Mouse (Mus musculus) CH12.LX (cell line): ENCODE measurements around the gene Zbtb21. TPM values are rescaled to one million over a fixed set of nuclear protein-coding genes. Genes with fewer than 3 reads are reported as not detected.

Experiments
- DNase-seq: peaks from one replicate; pipeline ENCODE4 v3.0.0-alpha.2; 2013; ENCODE audit errors: extremely low read depth
- H3K27ac ChIP-seq: 2 replicates; pipeline ENCODE4 v1.5.1; 2012; ENCODE audit warnings: low read depth, mild to moderate bottlenecking, control low read depth, moderate library complexity; ENCODE audit not compliant: insufficient read depth
- H3K27me3 ChIP-seq: replicated peaks from 2 replicates; pipeline ENCODE3; 2012; ENCODE audit warnings: inconsistent platforms
- H3K36me3 ChIP-seq, 2 experiments: replicated peaks in 1 of 2; 2 replicates each; pipeline versions ENCODE3 to v1.6.1; 2012; ENCODE audit warnings: inconsistent platforms in 1 of 2, low read length in 1 of 2, mild to moderate bottlenecking in 1 of 2, mixed read lengths in 1 of 2, moderate library complexity in 1 of 2; ENCODE audit not compliant: control insufficient read depth in 1 of 2, insufficient read depth in 1 of 2
- H3K4me1 ChIP-seq, 2 experiments: 2 replicates each; pipeline ENCODE4 v1.6.1; 2012; ENCODE audit warnings: inconsistent platforms in 1 of 2, moderate library complexity in 1 of 2; ENCODE audit not compliant: insufficient read depth in 2 of 2, control insufficient read depth in 1 of 2
- H3K4me2 ChIP-seq: 2 replicates; pipeline ENCODE4 v1.6.1; 2012; ENCODE audit warnings: low read depth, mild to moderate bottlenecking, control low read depth; ENCODE audit not compliant: poor library complexity, insufficient read depth, severe bottlenecking
- H3K4me3 ChIP-seq, 3 experiments: fragments of 150-350 bp in 1 of 3; sonication (generic) in 1 of 3; replicated peaks in 1 of 3; 2 replicates each; pipeline versions ENCODE3 to v1.5.1; 2011 to 2012; ENCODE audit warnings: low read depth in 2 of 3, low read length in 2 of 3, mild to moderate bottlenecking in 2 of 3, moderate library complexity in 2 of 3, control low read depth in 1 of 3, improper control_type of control experiment in 1 of 3, inconsistent platforms in 1 of 3, mixed read lengths in 1 of 3; ENCODE audit not compliant: poor library complexity in 1 of 3
- H3K79me2 ChIP-seq: replicated peaks from 2 replicates; pipeline ENCODE4 v1.6.1; 2012; ENCODE audit warnings: mild to moderate bottlenecking, moderate library complexity; ENCODE audit not compliant: control insufficient read depth, poor library complexity, insufficient read depth, severe bottlenecking; ENCODE audit errors: extremely low read depth
- H3K9ac ChIP-seq: 2 replicates; pipeline ENCODE4 v1.6.1; 2012; ENCODE audit warnings: low read depth, mild to moderate bottlenecking, control low read depth, moderate library complexity; ENCODE audit not compliant: insufficient read depth
- H3K9me3 ChIP-seq: replicated peaks from 2 replicates; pipeline ENCODE3; 2012; ENCODE audit warnings: low read length, inconsistent platforms, mixed read lengths
- CHD1 ChIP-seq: IDR thresholded peaks from 2 replicates; pipeline ENCODE4 v1.6.1; 2012; ENCODE audit warnings: low read depth, low read length, improper control_type of control experiment, inconsistent platforms
- CTCF ChIP-seq, 2 experiments: IDR thresholded peaks in 1 of 2; conservative IDR thresholded peaks in 1 of 2; 2 replicates each; pipeline ENCODE4 v1.5.1; 2011 to 2012; ENCODE audit warnings: low read depth in 2 of 2, low read length in 2 of 2, improper control_type of control experiment in 1 of 2, inconsistent platforms in 1 of 2, mild to moderate bottlenecking in 1 of 2, moderate library complexity in 1 of 2
- ELF1 ChIP-seq: IDR thresholded peaks from 2 replicates; pipeline ENCODE4 v1.6.1; 2014; ENCODE audit warnings: low read depth, mild to moderate bottlenecking, inconsistent platforms, low read length, improper control_type of control experiment
- EP300 ChIP-seq: IDR thresholded peaks from 2 replicates; pipeline ENCODE4 v1.6.1; 2011; ENCODE audit warnings: low read length, improper control_type of control experiment
- ETS1 ChIP-seq: conservative IDR thresholded peaks from 2 replicates; pipeline ENCODE4 v1.6.1; 2012; ENCODE audit warnings: low read depth, mild to moderate bottlenecking, inconsistent platforms, low read length, improper control_type of control experiment, moderate library complexity
- IRF4 ChIP-seq: IDR thresholded peaks from 2 replicates; pipeline ENCODE4 v1.6.1; 2014; ENCODE audit warnings: low read depth, mild to moderate bottlenecking, inconsistent platforms, low read length, improper control_type of control experiment
- KAT2A ChIP-seq: IDR thresholded peaks from 2 replicates; pipeline ENCODE4 v1.6.1; 2012; ENCODE audit warnings: low read length, improper control_type of control experiment, inconsistent platforms; ENCODE audit not compliant: insufficient replicate concordance
- MAFK ChIP-seq: IDR thresholded peaks from 2 replicates; pipeline ENCODE4 v1.6.1; 2011; ENCODE audit warnings: low read length, improper control_type of control experiment; ENCODE audit not compliant: insufficient replicate concordance
- MAX ChIP-seq: IDR thresholded peaks from 2 replicates; pipeline ENCODE4 v1.6.1; 2011; ENCODE audit warnings: low read length, improper control_type of control experiment
- MAZ ChIP-seq: IDR thresholded peaks from 2 replicates; pipeline ENCODE4 v1.6.1; 2012; ENCODE audit warnings: low read depth, mild to moderate bottlenecking, inconsistent platforms, low read length, improper control_type of control experiment, moderate library complexity
- MYC ChIP-seq: IDR thresholded peaks from 2 replicates; pipeline ENCODE4 v1.6.1; 2011; ENCODE audit warnings: low read depth, mild to moderate bottlenecking, improper control_type of control experiment, low read length
- NRF1 ChIP-seq: IDR thresholded peaks from 2 replicates; pipeline ENCODE4 v1.6.1; 2014; ENCODE audit warnings: low read depth, mild to moderate bottlenecking, inconsistent platforms, low read length, improper control_type of control experiment, moderate library complexity
- POLR2AphosphoS2 ChIP-seq: IDR thresholded peaks from 2 replicates; pipeline ENCODE4 v1.6.1; 2011; ENCODE audit warnings: low read depth, low read length, improper control_type of control experiment
- RAD21 ChIP-seq: IDR thresholded peaks from 2 replicates; pipeline ENCODE4 v1.6.1; 2011; ENCODE audit warnings: low read depth, mild to moderate bottlenecking, low read length, improper control_type of control experiment, moderate library complexity
- RCOR1 ChIP-seq: conservative IDR thresholded peaks from 2 replicates; pipeline ENCODE4 v1.6.1; 2012; ENCODE audit warnings: low read depth, mild to moderate bottlenecking, inconsistent platforms, low read length, improper control_type of control experiment
- SIN3A ChIP-seq: IDR thresholded peaks from 2 replicates; pipeline ENCODE4 v1.6.1; 2012; ENCODE audit warnings: low read length, improper control_type of control experiment, inconsistent platforms
- SMC3 ChIP-seq: IDR thresholded peaks from 2 replicates; pipeline ENCODE4 v1.6.1; 2011; ENCODE audit warnings: low read depth, low read length, improper control_type of control experiment
- UBTF ChIP-seq: IDR thresholded peaks from 2 replicates; pipeline ENCODE4 v1.6.1; 2012; ENCODE audit warnings: low read depth, mild to moderate bottlenecking, inconsistent platforms, low read length, improper control_type of control experiment, moderate library complexity
- USF1 ChIP-seq: IDR thresholded peaks from 2 replicates; pipeline ENCODE4 v1.6.1; 2014; ENCODE audit warnings: low read depth, mild to moderate bottlenecking, inconsistent platforms, low read length, improper control_type of control experiment
- ZMIZ1 ChIP-seq: IDR thresholded peaks from 2 replicates; pipeline ENCODE4 v1.6.1; 2012; ENCODE audit warnings: low read depth, mild to moderate bottlenecking, inconsistent platforms, low read length, improper control_type of control experiment
- ZNF384 ChIP-seq: IDR thresholded peaks from 2 replicates; pipeline ENCODE4 v1.6.1; 2012; ENCODE audit warnings: low read depth, low read length, improper control_type of control experiment, inconsistent platforms
- dilution Hi-C: fragments of 300-500 bp; cut with MboI; formaldehyde crosslinking; loops from 2 replicates; pipeline ENCODE4 v1.14.3; 2020; ENCODE audit warnings: low sequenced_read_pairs; ENCODE audit not compliant: extremely low pct_unique_long_range_greater_than_20kb, extremely low pct_ligation_motif_present
- in situ Hi-C: fragments of 300-500 bp; cut with MboI; formaldehyde crosslinking; loops from 3 replicates; pipeline ENCODE4 v1.14.3; 2019; ENCODE audit warnings: low sequenced_read_pairs, low pct_ligation_motif_present, low pct_unique_long_range_greater_than_20kb, mixed read lengths
- polyA plus RNA-seq: library from polyadenylated mRNA; unstranded; fragments of >175 nt; gene quantifications from 2 replicates; pipeline ENCODE4 v1.2.1, GENCODE M21; 2012; ENCODE audit warnings: low read depth; ENCODE audit not compliant: insufficient read length
- total RNA-seq, 2 experiments: library from RNA; depleted of rRNA; stranded (reverse); fragments of 300-350 nt in 1 of 2; fragments of >200 nt in 1 of 2; gene quantifications; 2 replicates each; pipeline ENCODE4 v1.2.3; 2012 to 2014

Gene Zbtb21
- total and polyA plus RNA-seq, 3 experiments = 9.9 to 24.8 (median 13.2) TPM

- Histone ChIP-seq H3K4me1 (peaks cover 4 to 14% of the 10 kb centered on the region in 2 experiments; a peak in 3 of 4 replicates), H3K4me3 (no peak overlapping the region), H3K36me3 (peaks cover 62 to 93% of the 10 kb centered on the region in 2 experiments), H3K79me2 (peaks cover 2% of the 10 kb centered on the region; the same call in 1 of the 2 replicates), H3K9me3 (no peaks in the 10 kb centered on the region), H3K27ac (no peak overlapping the region), H3K4me2 (no peak overlapping the region), H3K9ac (no peak overlapping the region), H3K27me3 (no peaks in the 10 kb centered on the region)
- dilution Hi-C loops (no loop called here), in situ Hi-C loops (no loop called here)
- TF ChIP-seq KAT2A (no peak), SMC3 (no peak), NRF1 (no peak), SIN3A (no peak), POLR2AphosphoS2 (no peak), ELF1 (no peak)
- no peak for DNase-seq
These were observed 9.6 kb downstream of the Zbtb21 start for GRCm38 (mm10) chr16:97952801-97953200.

DNA sequence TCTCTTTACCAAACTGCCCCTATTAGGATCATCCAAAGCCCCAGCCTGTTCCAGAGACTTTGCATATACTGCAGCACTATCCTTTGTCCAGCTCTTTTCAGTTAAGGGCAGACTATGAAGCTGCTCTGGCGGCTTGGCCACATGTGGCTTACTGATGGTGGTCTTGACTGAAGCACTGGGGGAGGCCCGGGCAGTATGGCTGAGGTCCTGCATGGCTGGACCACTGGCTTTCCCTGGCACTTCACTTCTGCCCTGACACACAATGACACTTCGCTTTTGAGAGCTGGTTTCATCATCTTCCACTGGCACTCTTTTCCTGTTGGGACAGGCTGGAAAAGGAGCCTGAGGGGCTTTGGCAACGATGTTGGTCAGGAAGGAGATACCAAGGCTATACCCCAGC, 10.1 kb downstream of the Zbtb21 start:
- Histone ChIP-seq H3K27me3 (no peaks in the 10 kb centered on the region), H3K4me2 (no peak overlapping the region), H3K4me1 (peaks cover 3 to 9% of the 10 kb centered on the region in 2 experiments; a peak in 2 of 4 replicates), H3K4me3 (no peak overlapping the region), H3K9me3 (no peaks in the 10 kb centered on the region), H3K9ac (no peak overlapping the region), H3K36me3 (peaks cover 58 to 89% of the 10 kb centered on the region in 2 experiments), H3K27ac (no peak overlapping the region), H3K79me2 (no peaks in the 10 kb centered on the region)
- dilution Hi-C loops = no loop called here
- in situ Hi-C loops = no loop called here
- no peak for DNase-seq
- TF ChIP-seq ETS1 (no peak), ZNF384 (no peak), IRF4 (no peak), CTCF (conservative IDR thresholded peaks at IDR 0.05 in 1 of 2, IDR thresholded peaks at IDR 0.05 in 1 of 2; ENCODE audit: low read depth in 2 of 2, low read length in 2 of 2) (no peak), CHD1 (no peak), RCOR1 (no peak), MAZ (no peak), USF1 (no peak), KAT2A (no peak), MAFK (no peak), MYC (no peak), ZMIZ1 (no peak), UBTF (no peak), RAD21 (no peak), EP300 (no peak), MAX (no peak)
- TF ChIP-seq, all 38 proteins: peak for 0
